Mouse (Mus musculus) embryonic stem cell, embryonic (primary cell): ENCODE data around the gene Slit3.

Experiments
- CTCF ChIA-PET, 4 experiments: fragments of 300-600 bp in 2 of 4; fragments of 350-600 bp in 2 of 4; sonication (Branson Sonifier 250); formaldehyde crosslinking; loops; one replicate each; lab custom pipeline; 2022; ENCODE audit warnings: inconsistent platforms in 2 of 4; lab: Charles Lee
- POLR2A ChIA-PET, 4 experiments: fragments of 300-600 bp in 2 of 4; fragments of 350-600 bp in 2 of 4; sonication (Branson Sonifier 250); formaldehyde crosslinking; loops; one replicate each; lab custom pipeline; 2022; ENCODE audit warnings: antibody characterized with exemption in 4 of 4, inconsistent platforms in 1 of 4; lab: Charles Lee

The Slit3 gene

DNA sequence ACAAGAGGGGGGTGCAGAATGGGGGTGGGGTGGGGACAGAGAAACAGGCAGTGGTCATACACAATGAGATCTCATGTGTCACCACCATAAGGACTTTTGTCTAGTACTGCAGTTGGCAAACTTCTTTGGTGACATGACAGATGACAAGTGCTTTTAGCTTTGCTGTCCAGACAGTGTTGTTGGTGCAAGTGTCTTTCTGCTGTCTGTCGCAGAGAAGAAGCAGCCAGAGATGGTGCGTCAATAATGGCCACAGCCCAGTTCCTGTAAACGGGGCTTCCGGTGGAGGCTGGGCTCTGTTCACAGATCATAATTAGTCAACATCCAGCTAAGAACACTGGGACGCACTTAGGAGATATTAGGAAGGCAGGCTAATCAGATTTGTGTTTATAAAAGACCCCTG, 349.8 kb downstream of the Slit3 start:
- POLR2A ChIA-PET, result interaction anchor here in 1 of 4 experiments (0.8 kb wide), 1 partner anchor 25 kb away, joined by 3 read pairs; no protein-coding TSS in a partner anchor
- CTCF ChIA-PET, result interaction anchor here in 1 of 4 experiments (0.5 kb wide), 1 partner anchor 128 kb away, joined by 3 read pairs; no protein-coding TSS in a partner anchor

DNA sequence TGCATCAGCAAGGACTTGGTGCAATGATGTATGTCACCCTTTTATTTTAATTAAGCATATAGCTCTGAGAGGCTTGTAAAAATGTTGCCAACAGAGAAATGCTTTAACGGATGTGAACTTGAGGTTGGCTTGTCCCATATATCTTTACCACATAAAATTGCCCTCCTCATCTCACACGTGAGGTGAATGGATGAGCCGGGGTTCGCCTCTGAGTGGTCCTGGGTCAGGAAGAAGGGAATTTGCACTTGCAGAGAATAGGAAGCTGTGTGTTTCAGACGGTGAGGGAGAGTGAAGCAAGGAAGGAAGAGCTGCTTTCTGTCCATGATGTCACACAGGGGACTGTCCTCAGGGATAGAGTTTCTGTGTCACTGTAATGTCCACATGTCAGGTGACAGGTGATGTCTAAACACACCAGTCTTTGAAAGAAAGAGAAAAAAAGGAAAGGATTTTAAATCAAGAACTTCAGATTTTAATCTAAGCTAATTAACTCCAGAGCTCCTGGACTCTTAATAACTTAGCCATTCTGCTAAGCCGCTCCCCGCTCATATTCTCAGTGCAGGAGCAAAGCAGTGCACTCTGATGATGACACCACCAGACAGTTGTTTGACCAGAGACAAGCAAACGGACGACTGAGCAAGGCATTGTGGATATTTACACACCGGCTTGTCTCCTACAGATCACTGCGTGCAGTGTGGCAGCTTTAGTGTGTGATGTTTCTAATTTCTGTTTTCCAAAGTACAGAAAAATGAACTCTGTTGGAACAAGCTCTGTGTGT, 352.0 kb downstream of the Slit3 start:
- POLR2A ChIA-PET, result interaction anchor here in 2 of 4 experiments (0.7 to 1.9 kb wide), 2 partner anchors 9 to 127 kb away, joined by 4 read pairs; no protein-coding TSS in a partner anchor
- CTCF ChIA-PET, result interaction anchor here in 1 of 4 experiments (0.8 kb wide), 1 partner anchor 21 kb away, joined by 4 read pairs; no protein-coding TSS in a partner anchor

DNA sequence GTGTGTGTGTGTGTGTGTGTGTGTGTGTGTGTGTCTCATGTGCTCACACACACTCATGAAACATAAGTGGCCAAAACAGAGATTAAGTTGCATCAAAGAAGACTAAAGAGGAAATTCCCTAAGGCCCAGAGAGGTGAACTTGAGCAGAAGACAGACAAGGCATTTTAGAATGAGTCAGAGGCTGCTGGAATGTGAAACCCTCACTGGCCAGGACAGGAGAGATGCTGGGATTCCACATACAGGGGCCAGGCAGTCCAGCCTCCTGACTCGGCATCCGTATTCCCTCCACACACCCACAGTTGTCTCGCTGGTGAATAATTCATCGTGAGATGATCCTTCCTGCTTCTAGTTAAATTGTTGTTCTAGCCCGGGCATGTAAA, 352.6 kb downstream of the Slit3 start:
- ChIA-PET POLR2A (interaction anchor here in 1 of 4 experiments (1.9 kb wide), 1 partner anchor 9 kb away, joined by 4 read pairs; no protein-coding TSS in a partner anchor), CTCF (no interaction called here)

DNA sequence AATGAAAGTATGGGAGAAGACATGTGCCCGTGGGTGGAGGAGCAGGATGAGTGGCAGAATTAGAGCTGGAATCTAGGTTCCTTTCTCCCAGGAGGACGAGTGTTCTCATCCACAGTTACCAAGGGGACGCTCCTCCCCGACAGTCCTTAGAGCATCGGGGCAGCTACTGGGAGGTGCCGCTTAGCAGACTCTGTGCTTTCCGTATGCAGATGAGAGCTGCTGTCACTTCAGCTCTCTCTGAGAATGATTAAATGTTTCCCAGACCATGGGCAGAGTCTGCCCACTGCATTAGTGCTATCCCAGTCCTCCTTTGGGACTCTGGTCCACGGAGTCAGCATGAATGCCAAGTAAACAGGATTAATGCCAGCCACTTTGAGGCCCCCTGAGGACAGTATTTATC, 359.1 kb downstream of the Slit3 start:
- ChIA-PET CTCF (no interaction called here), POLR2A (no interaction called here)

DNA sequence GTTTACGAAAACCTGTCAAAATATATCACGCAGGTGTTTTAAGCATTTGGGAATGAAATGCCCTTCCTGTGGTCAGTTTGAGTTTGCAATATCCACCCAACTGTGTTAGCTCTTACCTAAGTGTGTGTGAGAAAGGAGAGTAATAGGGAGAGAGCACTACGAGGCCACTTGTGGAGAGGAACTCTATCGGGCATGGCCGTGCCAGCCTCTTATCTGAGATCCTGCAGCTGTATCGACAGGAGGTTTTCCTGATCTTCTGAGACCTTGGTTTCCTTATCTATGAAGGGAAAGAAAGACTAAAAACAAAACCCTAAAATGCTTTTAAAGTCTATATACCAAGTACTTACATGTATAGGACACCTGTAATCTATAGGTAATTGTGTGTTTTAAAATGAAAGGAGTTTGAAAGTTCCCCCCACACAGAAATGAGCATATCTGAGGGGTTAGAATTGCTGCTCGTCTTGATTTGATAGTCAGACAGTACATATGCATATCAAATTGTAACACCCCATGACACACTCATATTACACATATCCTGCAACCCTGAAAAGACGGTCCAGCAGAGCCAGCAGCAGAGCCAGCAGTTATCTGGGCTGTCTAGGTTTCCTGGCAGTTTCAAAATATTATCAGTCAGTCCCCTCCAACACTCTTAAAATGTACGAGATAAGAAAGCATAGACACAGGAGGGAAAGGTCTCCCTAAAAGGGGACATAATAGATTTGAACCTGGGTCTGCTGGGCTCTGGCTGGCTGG, 360.8 kb downstream of the Slit3 start:
- POLR2A ChIA-PET, result interaction anchor here in 1 of 4 experiments (1.0 kb wide), 1 partner anchor 160 kb away, joined by 3 read pairs; no protein-coding TSS in a partner anchor

DNA sequence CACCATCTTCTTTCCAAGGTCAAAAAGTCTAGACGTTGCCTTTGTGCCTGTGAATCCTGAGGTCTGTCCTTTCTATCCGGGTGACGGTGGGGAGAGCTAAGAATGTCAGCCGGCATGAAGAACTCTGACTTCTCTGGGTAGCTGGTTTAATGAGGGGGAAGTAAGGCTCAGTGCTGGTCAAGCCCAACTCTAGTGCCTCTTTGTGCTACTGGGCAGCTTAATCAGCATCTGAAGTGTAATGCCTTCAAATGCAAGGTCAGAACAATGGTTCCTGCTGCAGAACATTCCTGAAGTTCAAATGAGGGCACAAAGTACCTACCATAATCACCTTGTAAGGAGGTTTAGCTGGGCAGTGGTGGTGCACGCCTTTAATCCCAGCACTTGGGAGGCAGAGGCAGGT, 366.9 kb downstream of the Slit3 start:
- CTCF ChIA-PET, result interaction anchor here in 2 of 4 experiments (0.8 to 1.1 kb wide), 2 partner anchors 36 to 80 kb away, joined by 3 to 4 read pairs; no protein-coding TSS in a partner anchor
- POLR2A ChIA-PET, result interaction anchor here in 3 of 4 experiments (0.7 to 1.0 kb wide), 4 partner anchors 35 to 152 kb away, joined by 3 read pairs; no protein-coding TSS in a partner anchor

More for the DNA sequence above, 360.8 kb downstream of the Slit3 start:
- CTCF ChIA-PET, result no interaction called here

DNA sequence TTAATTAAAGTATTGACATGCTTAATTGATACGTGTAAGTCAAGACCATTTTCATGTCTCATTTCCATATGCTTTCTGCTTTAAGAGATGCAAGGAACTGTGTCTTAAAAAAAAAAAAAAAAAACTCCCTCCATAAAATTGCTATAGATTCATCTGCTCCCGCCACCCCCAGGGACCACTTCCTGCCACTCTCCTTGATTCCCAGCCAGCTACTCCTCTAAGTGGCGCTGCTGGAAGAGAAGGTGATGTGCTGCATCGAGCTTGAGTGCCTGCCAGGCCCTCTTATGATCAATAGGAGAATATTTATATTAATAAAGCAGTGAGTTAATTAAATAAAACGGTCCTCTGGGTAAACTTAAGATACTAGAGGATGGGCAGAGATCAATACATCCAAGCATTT, 370.7 kb downstream of the Slit3 start:
- POLR2A ChIA-PET, result interaction anchor here in 1 of 4 experiments (0.7 kb wide), 1 partner anchor 1102 kb away, joined by 3 read pairs; no protein-coding TSS in a partner anchor
- CTCF ChIA-PET, result no interaction called here

DNA sequence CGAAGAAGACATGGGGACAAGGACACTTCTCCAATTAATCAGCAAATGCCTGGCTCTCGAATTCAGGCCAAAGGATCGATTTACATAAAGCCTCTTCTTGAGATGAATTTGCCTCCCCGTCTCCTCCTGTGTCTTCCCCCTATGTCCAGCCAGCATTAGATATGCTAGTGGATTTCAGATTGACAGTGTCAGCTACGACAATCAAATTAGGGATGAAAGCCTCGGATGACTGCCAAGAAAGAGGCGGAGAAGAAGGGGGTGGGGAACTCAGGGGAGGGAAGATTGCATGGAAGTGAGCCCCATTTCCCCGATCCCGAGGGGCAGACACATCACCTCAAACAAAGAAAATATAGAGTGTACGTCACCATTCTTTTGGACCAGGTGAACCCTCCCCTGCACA, 375.9 kb downstream of the Slit3 start:
- ChIA-PET POLR2A (no interaction called here), CTCF (no interaction called here)

DNA sequence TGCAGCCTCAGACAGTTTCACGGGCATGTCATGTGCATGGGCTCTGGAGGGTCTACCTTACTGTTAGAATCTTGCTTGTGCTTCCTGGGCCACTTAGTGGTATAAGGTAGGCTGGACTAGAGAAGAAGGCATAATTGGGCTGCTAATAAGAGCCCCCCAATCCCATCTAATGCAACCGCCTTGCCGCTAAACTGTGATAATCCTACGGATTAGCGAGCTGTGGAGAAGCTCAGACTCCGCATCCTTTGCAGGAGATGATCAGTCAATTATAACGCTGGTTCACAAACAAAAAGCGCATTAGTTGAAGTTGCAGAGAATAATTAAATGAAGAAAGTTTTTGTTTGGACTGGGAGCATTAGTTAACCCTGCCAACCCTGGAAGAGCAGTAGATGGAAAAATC, 376.9 kb downstream of the Slit3 start:
- POLR2A ChIA-PET, result interaction anchor here in 1 of 4 experiments (0.5 kb wide), 1 partner anchor 696 kb away, joined by 4 read pairs; no protein-coding TSS in a partner anchor
- CTCF ChIA-PET, result no interaction called here

DNA sequence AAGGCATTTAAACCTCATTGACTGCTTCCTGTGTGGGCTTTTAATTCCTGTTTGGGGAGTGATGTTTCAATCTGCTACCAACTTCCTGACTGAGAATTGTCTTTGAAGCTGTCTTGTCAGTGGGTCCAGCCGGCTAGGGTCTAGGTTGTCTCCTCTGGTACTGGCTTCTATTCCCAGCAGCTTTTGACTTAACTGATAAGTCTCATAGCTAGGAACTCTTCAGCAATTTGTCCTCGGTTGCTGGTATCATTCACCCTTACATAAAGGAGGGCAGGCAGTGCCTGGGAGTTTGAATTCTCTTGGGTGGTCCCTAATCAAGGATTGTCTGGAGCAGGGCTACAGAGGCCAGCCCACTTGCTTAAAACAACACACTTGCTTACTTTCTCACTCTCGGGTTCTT, 381.1 kb downstream of the Slit3 start:
- POLR2A ChIA-PET, result no interaction called here
- CTCF ChIA-PET, result no interaction called here

DNA sequence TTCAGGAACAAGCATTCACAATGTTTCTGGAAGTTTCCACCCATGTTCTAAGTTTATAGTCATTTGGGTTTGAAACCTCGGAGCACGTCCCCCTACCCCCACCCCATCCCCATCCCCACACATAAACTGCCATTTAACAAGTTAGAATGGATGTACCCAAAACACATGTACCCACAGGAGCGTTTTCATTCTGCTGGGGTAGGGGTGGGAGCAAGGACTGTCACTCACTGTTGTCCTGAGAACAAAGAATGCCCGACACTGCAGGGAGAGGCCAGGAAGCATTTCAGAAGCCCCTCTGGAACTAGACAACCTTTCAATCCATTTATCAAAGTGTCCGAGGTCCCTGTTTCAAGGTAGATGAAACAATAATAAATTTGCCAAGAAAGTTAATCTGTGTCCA, 383.0 kb downstream of the Slit3 start:
- CTCF ChIA-PET, result interaction anchor here in 1 of 4 experiments (0.7 kb wide), 1 partner anchor 179 kb away, joined by 5 read pairs; no protein-coding TSS in a partner anchor
- POLR2A ChIA-PET, result interaction anchor here in 1 of 4 experiments (0.6 kb wide), 1 partner anchor 27 kb away, joined by 3 read pairs; no protein-coding TSS in a partner anchor

DNA sequence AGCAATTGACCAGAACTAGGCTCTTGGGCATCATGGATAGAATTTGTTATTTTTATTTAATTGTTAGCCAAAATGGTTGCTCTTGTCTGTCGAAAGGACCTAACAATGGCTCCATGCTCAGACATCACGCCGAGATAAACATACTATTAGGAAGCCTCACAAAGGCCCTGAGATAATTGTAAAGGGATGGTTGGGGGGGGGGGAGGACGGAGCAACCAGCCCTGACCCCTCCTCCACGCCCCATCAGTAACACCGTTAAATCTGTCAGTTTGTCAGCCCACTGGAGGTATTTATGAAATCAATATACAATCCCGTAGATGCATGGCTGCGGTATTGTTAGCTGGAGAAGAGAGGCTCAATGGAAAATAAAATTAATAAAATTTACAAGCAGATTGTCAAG, 383.9 kb downstream of the Slit3 start:
- CTCF ChIA-PET, result no interaction called here
- POLR2A ChIA-PET, result no interaction called here

DNA sequence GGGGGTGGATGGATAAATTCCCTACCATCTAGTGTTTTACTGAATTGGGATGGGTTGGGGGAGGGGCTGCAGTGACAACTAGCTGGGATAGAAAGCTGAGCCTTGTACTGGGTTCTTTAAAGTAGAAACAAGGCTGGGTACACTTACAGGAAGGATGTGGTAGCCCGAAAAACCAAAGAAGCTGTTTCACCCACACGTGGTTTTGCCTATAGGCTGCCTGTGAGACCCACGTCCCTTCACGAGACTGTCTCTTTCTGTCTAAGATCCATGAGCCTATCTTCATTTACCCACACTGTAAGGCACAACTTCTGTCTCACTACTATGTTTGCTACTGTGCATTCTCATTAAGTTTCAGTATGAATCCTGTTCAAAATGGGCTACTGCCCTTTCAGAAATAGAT, 384.3 kb downstream of the Slit3 start:
- POLR2A ChIA-PET, result interaction anchor here in 2 of 4 experiments (0.6 to 1.4 kb wide), 2 partner anchors 18 to 93 kb away, joined by 3 read pairs; no protein-coding TSS in a partner anchor

DNA sequence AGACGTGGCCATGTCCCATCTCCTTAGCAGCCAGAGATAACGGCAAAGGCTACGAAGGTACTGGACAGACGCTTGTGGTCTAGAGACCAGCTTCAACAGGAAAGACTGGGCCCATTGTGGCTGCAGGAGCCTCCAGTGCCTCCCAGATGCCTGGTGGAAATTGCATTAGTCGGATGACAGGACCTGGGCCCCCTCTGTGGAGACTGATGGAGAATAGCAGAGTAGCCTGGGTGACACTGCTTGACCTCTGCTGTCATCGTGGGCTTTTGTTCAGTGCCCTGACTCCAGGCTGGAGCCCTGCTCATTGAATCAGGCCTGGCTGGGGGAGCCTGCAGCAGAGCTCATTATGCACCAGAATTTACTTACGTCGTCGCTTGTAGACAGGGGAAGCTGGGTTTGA, 384.8 kb downstream of the Slit3 start:
- CTCF ChIA-PET, result no interaction called here
- POLR2A ChIA-PET, result interaction anchor here in 2 of 4 experiments (0.6 to 1.4 kb wide), 2 partner anchors 18 to 93 kb away, joined by 3 read pairs; no protein-coding TSS in a partner anchor

More for the DNA sequence above, 384.3 kb downstream of the Slit3 start:
- CTCF ChIA-PET, result no interaction called here

DNA sequence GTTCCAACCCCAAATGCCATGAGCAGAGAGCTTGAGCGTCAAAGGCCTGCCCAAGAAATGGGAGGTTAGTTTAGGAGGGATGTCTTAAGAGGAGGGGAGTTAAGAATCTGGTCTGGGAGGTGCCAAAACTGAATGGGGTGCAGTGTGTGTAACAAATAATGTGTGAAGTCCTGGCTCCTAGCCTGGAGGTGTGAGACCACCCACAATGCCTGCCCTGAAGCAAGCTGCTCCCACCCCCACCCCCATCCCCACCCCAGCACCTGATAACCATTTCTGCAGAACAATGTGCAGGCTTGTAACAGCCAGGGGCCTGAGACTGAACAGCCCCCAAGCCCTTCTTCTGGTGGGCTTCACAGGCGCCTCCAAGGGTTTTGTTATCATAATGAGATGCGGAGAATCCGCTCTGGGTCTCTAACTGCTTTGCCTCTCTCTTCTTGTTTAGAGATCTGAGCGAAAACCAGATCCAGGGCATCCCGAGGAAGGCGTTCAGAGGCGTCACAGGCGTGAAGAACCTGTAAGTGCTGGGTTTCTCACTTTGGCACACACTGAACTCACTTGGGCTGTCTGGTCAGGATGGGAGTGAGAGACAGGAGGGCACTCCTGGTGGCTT, 386.9 kb downstream of the Slit3 start:
- CTCF ChIA-PET, result no interaction called here

DNA sequence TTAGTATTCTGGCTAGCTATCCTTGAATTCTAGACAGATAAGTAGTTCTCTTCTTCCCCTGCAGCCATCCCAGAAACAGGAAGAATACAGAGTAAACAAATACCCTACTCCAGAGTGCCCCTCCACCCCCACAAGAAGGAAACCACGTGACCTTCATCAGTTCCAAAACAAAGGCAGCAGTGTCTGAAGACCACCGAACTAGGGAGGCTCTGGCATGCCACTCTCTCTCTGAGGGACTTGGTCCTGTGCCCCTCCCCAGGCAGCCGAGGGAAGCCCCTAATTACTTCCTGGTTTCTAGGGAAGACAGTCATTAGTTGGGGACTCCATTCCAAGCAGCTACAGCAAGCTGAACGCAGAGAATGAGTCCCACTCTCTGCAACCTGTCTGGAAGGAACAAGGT, 391.7 kb downstream of the Slit3 start:
- ChIA-PET POLR2A (interaction anchor here in 1 of 4 experiments (0.6 kb wide), 1 partner anchor 16 kb away, joined by 3 read pairs; no protein-coding TSS in a partner anchor), CTCF (interaction anchor here in 1 of 4 experiments (0.6 kb wide), 1 partner anchor 182 kb away, joined by 3 read pairs; no protein-coding TSS in a partner anchor)

More for the DNA sequence above, 386.9 kb downstream of the Slit3 start:
- POLR2A ChIA-PET, result no interaction called here

DNA sequence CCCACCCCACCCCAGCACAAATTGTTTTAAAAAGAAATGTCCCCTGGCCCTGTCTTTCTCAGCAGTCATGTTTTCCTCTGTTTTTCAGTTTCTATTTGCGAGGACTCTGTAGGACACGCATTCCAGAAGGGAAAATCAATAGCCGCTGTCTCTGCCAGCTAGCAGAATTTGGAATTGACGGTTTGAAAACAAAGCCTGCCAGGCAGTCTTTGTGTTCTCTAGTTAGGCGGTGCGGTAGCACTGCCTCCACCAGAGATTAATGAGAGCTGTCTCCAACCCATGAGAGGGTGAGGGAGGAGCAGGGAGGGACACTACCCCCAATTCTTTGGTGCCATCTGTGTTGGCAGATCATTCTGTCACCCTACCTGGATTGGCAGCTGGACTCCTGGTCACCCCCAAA, 392.3 kb downstream of the Slit3 start:
- CTCF ChIA-PET, result interaction anchor here in 1 of 4 experiments (0.9 kb wide), 1 partner anchor 40 kb away, joined by 3 read pairs; no protein-coding TSS in a partner anchor
- POLR2A ChIA-PET, result no interaction called here

DNA sequence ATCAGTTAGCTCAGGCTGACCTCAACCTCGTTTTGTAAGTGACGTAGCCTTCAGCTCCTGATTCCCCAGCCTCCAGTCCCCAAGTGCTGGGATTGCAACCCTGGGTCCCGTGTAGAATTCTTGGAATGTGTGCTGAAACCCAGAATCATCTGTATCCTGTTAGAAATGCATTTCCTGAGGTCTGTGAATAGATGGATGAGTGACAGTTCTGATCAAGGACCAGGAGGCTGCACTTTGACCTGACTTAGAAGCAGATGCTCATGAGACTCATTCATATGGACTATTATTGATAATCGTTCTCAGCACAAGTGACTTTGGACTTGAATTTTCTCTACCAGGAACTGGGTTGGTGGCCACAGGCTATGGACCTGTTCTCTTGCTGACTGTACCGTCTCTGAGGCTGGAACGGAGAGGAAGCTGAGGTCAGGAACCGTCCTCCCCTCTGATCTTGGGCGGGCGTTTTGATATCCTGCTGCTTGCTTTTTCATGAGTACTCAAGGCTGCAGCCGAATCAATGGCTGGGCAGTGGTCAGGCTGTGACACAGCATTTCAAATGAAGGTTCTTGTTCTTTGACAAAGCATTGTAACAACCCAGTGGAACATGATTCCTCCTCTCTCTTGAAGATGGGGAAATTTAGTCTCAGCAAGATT, 401.9 kb downstream of the Slit3 start:
- ChIA-PET POLR2A (interaction anchor here in 1 of 4 experiments (1.3 kb wide), 1 partner anchor 17 kb away, joined by 3 read pairs; no protein-coding TSS in a partner anchor), CTCF (interaction anchor here in 1 of 4 experiments (0.6 kb wide), 1 partner anchor 361 kb away, joined by 3 read pairs; no protein-coding TSS in a partner anchor)
